Mouse (Mus musculus) ES-CJ7 (cell line): Measurements from ENCODE around the gene Ift43.
A peak's percentile ranks its signal among the peaks of the same experiment; 100 is the strongest.

ENCODE experiments used
- DNase-seq: peaks from one replicate; pipeline ENCODE4 v3.0.0; 2011; ENCODE audit warnings: low read depth, low spot score

Ift43 gene

DNA sequence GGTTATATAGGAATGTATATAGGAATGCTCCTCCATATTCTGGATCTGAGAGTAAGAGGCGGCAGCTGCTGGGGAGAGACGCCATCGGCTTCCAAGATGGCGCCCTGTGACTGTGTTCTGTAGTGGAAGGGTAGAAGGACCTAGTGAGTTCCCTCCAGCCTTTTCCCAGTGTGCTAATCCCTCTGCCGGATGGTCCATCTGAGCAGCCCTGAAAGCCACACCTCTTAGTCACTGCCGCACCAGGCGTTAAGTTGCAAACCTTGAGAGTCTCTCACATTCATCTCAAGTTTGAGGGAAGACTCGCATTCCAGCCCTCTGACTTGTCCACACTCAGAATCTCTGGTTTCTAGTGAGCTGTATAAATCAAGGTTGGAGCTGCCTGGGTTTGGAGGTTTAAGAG is 46.7 kb downstream of the Ift43 start:
- DNase-seq: peak; percentile 11

DNA sequence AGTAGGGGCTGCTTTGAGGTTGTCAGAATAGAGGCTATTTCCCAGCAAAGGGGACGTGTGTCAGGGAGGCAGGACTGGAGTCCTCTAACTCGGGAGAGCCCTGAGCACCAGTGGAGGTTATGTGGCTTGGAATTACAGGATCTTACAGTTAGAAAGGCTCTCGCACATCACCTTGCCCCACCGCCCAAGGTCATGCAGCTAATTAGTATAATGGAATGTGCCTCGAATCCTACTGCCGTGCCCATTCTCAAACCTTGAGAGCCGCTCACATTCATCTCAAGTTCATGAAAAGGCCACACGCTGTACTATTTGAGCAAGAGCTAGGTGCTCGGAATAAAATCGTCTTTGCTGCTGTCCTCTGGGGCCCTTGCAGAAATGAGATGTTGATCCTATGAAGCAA is 47.4 kb downstream of the Ift43 start:
- DNase-seq: peak; percentile 41

DNA sequence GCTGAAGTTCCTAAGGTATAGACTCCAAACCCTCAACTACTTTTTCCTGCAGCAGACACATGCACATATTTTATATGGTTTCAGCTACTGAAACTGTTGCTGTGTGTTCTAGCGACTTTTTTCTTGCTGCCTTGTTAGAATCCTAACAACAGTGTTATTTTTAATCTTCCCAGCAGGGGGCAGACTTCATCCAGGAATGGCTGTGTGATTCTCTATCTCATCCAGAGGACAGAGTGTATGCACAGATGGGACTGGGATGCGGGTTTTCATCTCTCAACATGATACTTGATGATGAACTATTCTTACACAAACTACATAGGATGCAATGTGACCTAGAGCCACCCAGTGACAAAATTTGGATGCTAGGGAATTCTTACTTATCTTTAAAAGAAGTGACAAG is 50.5 kb downstream of the Ift43 start:
- peak; percentile 62 for DNase-seq

DNA sequence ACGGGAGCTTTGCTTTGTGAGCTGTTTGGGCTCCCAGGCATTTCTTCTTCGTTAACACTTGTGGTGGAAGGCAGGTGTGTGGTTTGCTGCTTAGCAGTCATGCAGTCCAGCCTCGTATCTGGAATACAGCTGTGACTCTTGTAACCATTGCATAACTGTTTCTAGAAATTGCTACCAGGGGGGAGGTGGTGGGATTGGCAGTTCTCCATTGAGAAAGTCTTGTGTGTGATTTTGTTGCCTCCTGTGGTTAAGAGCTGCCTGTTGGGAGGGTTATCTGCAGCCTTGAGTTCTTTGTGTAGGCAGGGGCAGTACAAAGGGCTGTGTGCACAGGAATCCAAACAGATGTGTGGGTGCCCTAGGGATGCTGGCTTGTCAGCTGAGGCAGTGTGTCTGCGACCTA is 53.4 kb downstream of the Ift43 start:
- DNase-seq: no peak

DNA sequence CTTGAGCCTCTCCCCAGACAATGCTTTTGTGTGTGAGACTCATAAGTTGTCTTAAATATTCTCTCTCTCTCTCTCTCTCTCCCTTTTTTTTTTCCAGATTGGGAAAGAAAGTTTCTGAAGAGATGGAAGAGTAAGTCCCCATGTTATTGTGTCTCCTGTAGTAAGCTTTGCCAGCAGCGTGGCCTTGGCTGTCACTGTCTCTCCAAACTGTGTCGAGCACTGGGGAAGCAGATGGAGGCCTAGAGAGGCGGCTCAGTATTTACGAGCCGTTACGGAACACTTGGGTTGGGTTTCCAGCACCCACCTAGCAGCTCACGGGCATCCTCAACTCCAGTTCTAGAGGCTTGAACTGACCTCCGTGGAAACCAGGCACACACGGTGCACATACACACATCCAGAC is 56.4 kb downstream of the Ift43 start:
- no peak for DNase-seq

DNA sequence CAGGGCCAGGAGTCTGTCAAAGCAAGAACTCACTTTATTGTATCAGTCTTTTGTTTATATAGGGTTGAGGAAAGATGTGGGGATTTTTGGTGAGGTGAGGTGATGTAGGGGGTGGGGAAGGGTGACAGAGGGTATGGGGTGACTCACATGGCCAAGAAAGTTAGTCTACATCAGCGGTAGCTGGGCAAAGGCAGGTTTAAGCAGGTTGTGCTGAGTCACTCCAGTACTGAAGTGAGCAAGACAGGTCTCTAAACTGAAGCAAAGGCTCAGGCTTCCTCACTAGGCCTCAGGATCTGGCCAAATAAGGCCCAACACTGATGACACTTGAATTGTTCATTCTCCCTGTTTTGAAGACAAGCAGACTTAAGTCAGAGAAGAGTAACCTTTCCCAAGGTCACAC is 60.0 kb downstream of the Ift43 start:
- no peak for DNase-seq

DNA sequence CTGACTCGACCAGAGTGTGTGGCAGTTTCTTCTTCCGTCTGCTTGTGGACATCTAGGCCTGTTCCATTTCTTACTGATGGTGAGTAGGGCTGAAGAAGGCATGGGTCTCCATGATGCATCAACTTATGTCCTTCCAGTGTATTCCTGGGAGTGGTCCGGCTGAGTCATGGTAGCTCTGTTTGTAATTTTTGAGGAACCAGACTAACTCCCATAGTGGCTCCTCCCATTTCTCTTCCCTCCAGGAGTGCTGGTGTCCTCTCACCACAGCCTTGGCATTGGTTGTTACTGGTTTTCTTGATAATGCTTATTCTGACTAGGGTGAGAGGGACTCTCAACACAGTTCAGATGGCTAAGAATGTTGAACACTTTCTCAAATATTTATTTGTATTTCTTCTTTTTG is 63.9 kb downstream of the Ift43 start:
- no peak for DNase-seq

DNA sequence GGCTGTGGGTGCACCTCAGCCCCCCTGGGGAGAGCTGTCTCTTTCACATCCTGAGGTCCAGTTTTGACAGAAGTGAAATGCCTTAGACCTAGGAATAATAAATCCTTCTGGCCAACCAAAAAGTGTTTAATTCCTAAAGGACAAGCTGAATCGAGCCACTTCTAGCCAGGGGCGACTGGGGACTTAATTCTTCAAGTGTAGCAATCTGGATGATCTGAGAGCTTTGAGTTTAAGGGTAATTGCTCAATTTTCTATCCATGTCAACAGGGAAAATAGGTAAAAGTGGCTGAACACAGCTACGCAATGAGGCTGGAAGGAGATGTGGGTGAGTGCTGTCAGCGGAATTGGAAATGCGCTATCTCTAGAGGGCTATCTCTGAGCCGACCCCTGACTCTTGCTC is 65.9 kb downstream of the Ift43 start:
- no peak for DNase-seq

DNA sequence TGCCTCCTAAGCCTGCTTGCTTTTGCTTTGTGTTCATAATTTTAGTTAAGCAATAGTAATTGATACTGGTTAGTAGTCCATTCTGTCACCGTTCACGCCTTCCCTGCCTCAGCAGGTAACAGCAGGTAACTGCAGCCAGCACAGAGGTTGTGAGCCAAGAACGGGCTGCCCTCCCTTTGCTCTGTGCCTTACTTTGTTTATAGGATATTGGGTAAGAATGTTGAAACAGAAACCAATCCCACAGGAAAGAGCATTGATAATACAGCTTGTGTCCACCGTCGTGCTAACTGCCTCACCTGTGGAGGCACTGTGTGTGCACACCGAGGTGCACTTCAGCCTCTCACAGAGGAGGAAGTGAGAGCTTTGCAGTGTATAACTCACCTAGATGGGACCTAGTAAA is 66.7 kb downstream of the Ift43 start:
- no peak for DNase-seq

DNA sequence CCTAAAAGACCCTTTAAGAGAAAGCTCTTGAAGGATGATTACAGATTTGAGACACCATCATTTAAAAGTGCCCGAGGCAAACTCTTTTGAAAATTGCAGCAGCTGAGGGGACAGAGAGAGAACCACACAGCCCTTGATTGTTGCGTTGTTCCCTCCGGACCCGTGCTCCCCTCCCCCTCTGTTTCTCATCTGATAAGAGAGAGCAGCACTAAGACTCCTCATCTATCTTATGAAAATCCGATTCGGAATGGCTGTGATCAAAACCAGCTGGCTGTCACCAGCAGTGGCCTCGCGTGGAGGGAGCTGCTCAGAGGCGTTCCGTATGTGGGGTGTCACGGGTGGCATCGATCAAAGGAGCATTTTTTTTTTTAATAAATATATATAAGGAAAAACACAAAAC is 69.6 kb downstream of the Ift43 start:
- DNase-seq: no peak

DNA sequence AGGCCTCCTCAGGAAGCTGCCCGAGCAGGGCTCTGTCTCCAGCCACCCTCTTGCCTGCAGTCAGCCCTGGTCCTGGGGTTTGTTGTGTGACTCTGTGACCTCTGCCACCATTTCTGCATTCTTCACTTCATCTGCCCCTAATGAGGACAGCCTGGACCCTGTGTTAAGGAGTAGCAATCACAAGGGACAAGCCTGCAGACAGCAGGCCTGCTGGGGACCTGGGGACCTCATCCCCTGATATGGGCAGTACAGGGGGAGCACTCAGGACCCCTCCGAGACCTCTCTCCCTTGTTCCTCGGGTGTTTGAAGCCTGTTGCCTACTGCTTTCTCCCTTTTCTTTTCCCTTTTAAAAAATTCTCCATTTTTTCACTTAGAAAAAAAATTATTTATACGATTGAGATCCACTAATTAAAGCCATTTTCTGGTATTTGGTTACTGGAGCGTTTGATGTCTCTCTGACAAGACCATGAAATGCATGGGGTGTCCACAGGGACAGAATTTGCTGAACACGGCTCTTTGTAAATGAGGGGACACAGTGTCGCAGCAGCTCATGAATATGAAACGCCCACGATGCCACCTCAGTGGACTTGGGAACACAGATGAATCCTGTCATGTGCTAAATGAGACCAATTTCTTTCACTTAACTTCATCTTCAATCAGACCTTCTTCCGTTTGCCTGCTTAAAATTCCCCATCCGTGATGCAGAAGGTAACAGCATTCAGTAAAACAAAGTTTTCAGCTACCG is 71.0 kb downstream of the Ift43 start:
- no peak for DNase-seq

DNA sequence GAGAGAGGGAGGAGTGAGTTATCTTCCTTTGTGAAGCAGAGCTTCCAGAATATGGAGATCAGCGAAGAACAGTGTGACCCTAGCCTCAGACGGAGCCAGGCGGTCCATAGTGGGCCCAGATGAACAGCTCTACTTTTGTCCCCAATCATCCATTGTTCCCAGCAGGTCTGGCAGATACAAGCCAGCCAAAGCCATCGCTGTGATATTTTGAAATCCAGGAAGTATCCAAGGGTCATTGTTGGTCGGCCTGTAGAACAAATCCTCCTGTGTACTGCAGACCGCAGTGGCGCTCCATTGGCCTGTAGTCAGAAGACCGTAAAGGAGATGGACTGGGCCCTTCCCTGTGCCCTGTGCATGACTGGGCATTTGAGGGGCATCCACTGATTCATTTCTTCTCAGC is 72.8 kb downstream of the Ift43 start:
- no peak for DNase-seq

DNA sequence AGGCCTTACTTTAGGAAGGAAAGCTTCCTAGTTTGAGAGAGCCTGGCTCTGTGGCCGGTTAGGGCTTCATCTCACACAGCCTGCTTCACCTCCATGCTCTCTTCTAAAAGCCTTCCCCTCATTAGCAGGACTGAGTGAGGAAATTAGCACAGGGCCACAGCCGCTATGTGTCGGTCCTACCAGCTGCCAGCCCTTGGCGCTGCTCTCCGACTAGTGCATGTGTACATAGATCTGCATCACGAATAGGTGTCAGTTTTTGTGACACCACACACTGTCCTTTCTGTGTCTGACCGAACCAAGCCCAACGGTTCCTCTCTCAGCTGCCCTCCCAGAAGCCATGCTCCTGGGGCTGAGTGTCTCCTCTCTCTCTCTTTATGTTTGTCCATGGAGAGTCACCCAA is 74.8 kb downstream of the Ift43 start:
- no peak for DNase-seq

DNA sequence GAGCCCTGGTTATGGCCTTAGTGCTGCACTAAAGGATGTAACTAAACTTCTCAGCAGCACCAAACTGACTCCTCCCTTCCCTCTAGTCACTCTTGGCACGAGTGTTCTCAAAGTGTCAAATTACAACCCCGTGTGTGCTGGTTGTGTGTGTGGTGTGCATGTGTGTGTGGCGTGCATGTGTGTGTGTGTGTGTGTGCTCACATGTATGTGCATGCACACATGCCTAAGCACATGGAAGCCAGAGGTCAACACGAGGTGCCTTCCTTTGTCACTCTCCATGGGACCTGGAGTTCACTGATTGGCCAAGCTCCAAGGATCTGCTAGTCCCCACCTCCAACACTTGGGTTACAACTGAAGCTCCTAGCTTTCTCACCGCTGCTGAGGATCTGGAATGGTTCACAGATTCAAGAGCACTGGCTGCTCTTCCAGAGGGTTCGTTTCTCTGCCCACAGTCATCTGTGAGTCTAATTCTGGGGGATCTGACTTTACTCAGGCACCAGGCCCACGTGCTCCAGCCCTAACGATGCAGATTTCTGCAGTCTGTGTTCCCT is 75.6 kb downstream of the Ift43 start:
- DNase-seq: no peak

DNA sequence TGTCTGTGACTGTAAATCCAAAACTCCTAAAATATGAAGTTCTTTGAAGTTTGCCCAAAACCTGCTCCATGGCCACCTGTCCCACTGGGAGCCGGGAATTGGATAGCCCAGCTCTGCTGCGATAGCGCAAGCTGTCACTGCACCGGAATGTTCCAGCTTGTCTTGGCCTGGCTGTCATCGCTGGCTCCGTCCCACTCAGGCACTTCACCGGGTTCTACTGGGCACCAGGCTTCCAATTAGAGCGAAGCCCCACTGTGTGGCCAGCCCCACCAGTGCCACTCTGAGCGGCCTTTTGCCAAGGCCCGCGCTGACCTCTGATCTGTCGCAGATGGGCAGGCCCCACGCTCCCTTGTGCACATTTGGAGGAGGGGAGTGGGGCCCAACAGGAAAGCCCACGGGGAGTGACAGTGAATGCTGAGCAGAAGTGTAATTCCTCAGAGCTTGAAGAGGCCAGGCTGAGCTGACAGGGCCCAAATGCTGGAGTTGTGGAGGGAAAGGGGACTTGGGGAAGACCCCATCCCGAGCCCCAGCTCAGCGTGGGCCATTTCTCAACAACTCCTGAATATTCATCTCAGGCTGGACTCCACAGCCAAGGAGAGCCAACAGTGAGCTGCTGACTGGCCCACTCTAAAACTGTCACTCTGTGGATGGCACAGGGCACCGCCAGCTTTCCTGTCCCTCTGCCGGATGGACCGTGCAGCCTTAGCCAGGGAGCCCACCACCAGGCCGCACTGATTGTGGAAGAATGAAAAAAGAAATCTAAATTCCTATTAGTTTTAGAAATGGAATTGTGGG is 76.5 kb downstream of the Ift43 start:
- DNase-seq: no peak

DNA sequence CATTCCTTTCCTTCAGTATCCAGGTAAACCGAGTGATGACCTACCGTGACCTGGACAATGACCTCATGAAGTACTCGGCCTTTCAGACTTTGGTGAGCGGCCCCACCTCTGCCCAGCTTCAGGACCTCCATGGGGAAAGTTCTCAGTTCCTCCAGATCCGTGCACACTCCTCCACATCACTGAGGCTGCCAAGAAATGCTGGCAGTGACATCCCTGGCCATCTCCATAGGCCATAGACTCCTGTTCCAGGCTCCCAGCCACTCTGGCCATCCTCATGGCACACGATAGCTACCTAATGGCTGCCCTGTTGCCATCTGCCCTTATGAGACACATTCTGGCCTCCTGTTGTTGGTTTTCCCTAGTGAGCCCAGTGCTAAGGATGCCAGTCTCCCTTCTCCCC is 79.1 kb downstream of the Ift43 start:
- no peak for DNase-seq

DNA sequence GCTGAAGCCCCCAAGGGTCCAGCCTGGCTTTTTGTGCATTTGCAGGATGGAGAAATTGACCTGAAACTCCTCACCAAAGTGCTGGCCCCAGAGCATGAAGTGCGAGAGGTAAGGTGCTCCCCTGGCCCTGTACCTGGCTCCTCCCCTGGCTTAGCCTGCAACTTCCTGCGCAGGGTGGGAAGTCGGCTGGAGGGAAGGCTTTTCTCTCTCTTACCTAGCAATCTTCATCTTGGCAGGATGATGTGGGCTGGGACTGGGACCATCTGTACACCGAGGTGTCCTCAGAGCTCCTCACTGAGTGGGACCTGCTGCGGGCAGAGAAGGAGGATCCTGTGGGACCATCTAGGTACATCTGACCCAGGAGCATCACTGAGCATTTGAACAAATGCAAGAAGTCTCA is 79.6 kb downstream of the Ift43 start:
- no peak for DNase-seq

DNA sequence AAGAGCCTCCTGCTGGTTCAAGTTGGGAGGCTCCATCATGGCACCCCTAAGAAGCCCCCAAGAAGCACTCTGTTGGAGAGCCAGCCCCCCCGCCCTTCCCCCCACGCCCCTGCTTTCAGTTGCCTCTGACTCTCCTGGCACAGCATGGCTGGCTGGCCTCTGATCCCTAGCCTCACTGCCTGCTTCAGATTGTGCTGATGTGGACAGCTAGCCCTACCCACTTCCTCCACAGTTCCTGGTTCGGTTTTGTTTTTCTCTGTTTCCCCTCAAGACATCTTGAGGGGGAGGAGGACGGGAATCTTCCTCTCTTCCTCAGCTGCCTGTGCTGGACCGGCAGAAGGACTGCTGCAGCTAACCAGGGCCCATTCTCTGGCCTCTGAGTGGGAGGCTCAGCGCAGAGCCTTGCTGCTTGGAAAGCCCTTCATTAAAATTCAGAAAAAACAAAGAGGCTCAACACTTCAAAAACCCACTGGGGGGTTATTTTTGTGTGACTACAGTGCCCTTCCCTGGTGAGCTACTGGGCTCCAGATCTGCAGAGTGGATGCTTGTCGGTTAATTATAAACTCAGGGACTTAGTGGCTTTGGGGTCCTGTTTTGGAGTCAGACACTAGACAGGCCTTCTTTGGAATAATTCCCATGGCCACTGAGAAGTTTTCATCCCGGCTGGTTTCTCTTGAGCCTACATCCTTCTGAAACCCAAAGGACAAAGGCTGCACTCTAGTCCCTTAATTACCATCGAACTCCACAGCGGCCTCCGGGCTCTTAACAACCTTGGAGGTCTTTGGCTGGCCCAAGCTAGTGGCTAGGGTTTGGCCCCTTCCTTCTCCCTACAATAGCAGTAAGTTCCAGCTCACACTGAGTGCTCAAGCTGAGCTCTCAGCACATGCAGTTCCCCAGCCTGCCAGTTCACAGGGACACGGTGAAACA is 80.8 kb downstream of the Ift43 start:
- peak; percentile 33 for DNase-seq

DNA sequence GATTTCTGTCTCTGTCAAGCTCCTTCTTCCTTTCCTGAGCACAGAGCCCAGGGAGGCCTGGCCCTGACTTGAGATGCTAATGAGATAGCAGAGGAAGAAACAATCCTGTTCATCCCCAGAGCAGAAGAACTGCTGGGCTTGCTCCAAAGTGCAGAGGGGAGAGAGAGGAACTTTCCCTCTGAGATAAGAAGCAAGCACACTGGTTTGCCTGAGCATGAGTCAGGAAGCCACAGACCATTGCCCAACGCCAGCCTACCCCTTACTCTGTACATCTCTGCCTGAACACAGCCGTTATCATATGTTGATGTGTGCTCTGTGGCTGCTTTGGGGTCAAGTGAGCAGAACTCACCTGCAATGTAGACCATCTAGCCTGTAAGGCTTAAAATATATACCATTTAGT is 83.9 kb downstream of the Ift43 start:
- no peak for DNase-seq

DNA sequence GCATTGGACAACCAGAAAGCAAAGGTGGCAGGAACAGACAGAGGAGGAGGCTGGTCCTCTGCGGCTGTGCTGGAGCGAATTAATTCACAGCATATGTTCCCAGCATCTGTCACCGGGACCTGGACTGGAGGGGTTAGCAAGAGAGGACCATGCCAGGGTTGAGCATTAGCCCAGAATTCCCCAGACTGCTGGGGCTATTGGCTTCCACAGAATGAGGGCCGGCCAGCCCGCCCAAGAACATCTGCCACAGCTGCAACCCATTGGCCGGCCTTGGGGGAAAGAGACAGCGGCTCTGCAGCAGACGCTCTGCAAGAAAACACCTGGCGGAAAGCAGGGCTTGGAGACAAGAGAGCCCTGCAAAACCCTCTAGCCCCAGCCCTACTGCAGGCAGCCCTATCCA is 84.7 kb downstream of the Ift43 start:
- no peak for DNase-seq

DNA sequence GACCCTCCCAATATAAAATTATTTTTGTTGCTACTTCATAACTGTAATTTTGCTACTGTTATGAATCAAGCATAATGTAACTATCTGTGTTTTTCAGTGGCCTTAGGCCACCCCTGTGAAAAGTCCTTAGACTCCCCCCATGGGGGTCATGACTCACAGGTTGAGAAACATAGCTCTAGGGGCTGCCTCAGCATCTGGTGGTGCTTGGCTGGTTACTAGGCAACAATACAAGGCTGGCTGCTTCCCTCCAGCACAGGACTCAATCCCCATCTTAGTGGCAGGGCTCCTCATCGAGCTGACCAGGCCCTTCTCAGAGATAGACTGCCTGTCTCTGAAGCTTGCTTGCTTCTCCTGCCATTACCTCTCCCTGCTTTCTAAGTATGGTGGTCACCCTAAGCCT is 86.4 kb downstream of the Ift43 start:
- no peak for DNase-seq

DNA sequence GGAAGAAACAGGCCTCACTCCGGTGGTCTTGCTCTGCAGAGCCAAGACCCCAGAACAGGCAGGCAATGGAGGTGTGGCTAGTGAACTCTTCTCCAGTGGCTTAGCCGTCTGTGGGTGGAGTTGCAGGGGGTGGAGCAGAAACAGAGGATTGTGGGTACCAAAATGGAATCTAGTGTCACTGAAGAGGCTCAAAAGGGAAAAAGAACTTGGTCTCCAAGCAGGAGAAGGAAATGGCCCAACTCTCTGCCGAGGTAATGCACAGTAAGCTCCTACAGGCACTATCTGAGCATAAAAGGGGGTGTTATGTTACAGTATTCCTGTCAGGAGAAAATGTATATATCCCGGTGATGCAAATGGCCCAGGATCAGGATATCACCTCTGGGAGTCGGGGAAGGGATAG is 86.9 kb downstream of the Ift43 start:
- no peak for DNase-seq
